Mouse (Mus musculus): ENCODE data around the gene Per3. TPM values are rescaled to one million over a fixed set of nuclear protein-coding genes. Genes with fewer than 3 reads are reported as not detected.

The Per3 gene
- polyA plus RNA-seq, 1 experiment from 2014 or later, result 5.6 TPM

GRCm38 (mm10) chr4:151006945-151007344, 37.5 kb downstream of the Per3 start:
- no peak for ATAC-seq (ENCODE audit: insufficient read depth, low FRiP score)
- Histone ChIP-seq H3K4me2 (ENCODE audit: low read depth, low read length) (no peak overlapping the region), H3K27ac (ENCODE audit: low read length) (no peak overlapping the region), H3K36me3 (ENCODE audit: control insufficient read depth, insufficient read depth, low read length) (peaks cover 3% of the 10 kb centered on the region; the same call in 1 of the 2 replicates), H3K4me1 (ENCODE audit: control insufficient read depth, insufficient read depth, low read length) (no peaks in the 10 kb centered on the region), H3K9me3 (replicated peaks; ENCODE audit: control insufficient read depth, low read length) (no peaks in the 10 kb centered on the region), H3K27me3 (ENCODE audit: control insufficient read depth, insufficient read depth, low read length) (no peaks in the 10 kb centered on the region), H3K9ac (ENCODE audit: low read length) (no peak overlapping the region), H3K4me3 (replicated peaks; ENCODE audit: low read length) (no peak overlapping the region)
- WGBS, result 55% methylated on average over 6 of the region's 6 CpGs

GRCm38 (mm10) chr4:151005656-151006318, 38.7 kb downstream of the Per3 start:
- Histone ChIP-seq H3K4me3 (replicated peaks; ENCODE audit: low read length) (no peak overlapping the region), H3K36me3 (ENCODE audit: control insufficient read depth, insufficient read depth, low read length) (peaks cover 3% of the 10 kb centered on the region; the same call in 1 of the 2 replicates), H3K4me2 (ENCODE audit: low read depth, low read length) (no peak overlapping the region), H3K27ac (ENCODE audit: low read length) (no peak overlapping the region), H3K4me1 (ENCODE audit: control insufficient read depth, insufficient read depth, low read length) (no peaks in the 10 kb centered on the region), H3K9ac (ENCODE audit: low read length) (no peak overlapping the region), H3K27me3 (ENCODE audit: control insufficient read depth, insufficient read depth, low read length) (no peaks in the 10 kb centered on the region), H3K9me3 (replicated peaks; ENCODE audit: control insufficient read depth, low read length) (no peaks in the 10 kb centered on the region)
- ATAC-seq (ENCODE audit: insufficient read depth, low FRiP score), result no peak
- 87% methylated on average over 13 of the region's 13 CpGs for WGBS

- Histone ChIP-seq H3K27me3 (ENCODE audit: control insufficient read depth, insufficient read depth, low read length) (no peaks in the 10 kb centered on the region), H3K4me1 (ENCODE audit: control insufficient read depth, insufficient read depth, low read length) (no peaks in the 10 kb centered on the region), H3K4me2 (ENCODE audit: low read depth, low read length) (0 out of 2 replicates have a peak overlapping the region, but pooled peaks have one; percentile 13), H3K9ac (ENCODE audit: low read length) (no peak overlapping the region), H3K27ac (ENCODE audit: low read length) (no peak overlapping the region), H3K9me3 (replicated peaks; ENCODE audit: control insufficient read depth, low read length) (no peaks in the 10 kb centered on the region), H3K4me3 (replicated peaks; ENCODE audit: low read length) (no peak overlapping the region), H3K36me3 (ENCODE audit: control insufficient read depth, insufficient read depth, low read length) (peaks cover 3% of the 10 kb centered on the region; the same call in 1 of the 2 replicates)
- WGBS, result 23% methylated on average over 13 of the region's 13 CpGs
- no peak for ATAC-seq (ENCODE audit: insufficient read depth, low FRiP score)
Measured at GRCm38 (mm10) chr4:151001397-151001796, 43.1 kb downstream of the Per3 start.

- 92% methylated on average over 9 of the region's 9 CpGs for WGBS
Measured at GRCm38 (mm10) chr4:150998626-150999025, 45.8 kb downstream of the Per3 start.

GRCm38 (mm10) chr4:150996797-150997196, 47.7 kb downstream of the Per3 start, which contains the start of gene Uts2:
TSS of gene Uts2 (plus strand) at chr4:150997097.
- WGBS, result 82% methylated on average over 7 of the region's 7 CpGs
- Histone ChIP-seq H3K27me3 (ENCODE audit: control insufficient read depth, insufficient read depth, low read length) (no peaks in the 10 kb centered on the region), H3K27ac (ENCODE audit: low read length) (no peak within 1 kb of the TSS), H3K36me3 (ENCODE audit: control insufficient read depth, insufficient read depth, low read length) (no peaks in the 10 kb centered on the region), H3K4me2 (ENCODE audit: low read depth, low read length) (no peak within 1 kb of the TSS), H3K4me3 (replicated peaks; ENCODE audit: low read length) (no peak within 1 kb of the TSS), H3K9ac (ENCODE audit: low read length) (no peak within 1 kb of the TSS), H3K4me1 (ENCODE audit: control insufficient read depth, insufficient read depth, low read length) (no peaks in the 10 kb centered on the region), H3K9me3 (replicated peaks; ENCODE audit: control insufficient read depth, low read length) (no peaks in the 10 kb centered on the region)
- ATAC-seq (ENCODE audit: insufficient read depth, low FRiP score), result no peak

More at GRCm38 (mm10) chr4:150998626-150999025, 45.8 kb downstream of the Per3 start:
- Histone ChIP-seq H3K9me3 (replicated peaks; ENCODE audit: control insufficient read depth, low read length) (no peaks in the 10 kb centered on the region), H3K9ac (ENCODE audit: low read length) (no peak overlapping the region), H3K27me3 (ENCODE audit: control insufficient read depth, insufficient read depth, low read length) (no peaks in the 10 kb centered on the region), H3K27ac (ENCODE audit: low read length) (no peak overlapping the region), H3K36me3 (ENCODE audit: control insufficient read depth, insufficient read depth, low read length) (no peaks in the 10 kb centered on the region), H3K4me1 (ENCODE audit: control insufficient read depth, insufficient read depth, low read length) (no peaks in the 10 kb centered on the region), H3K4me2 (ENCODE audit: low read depth, low read length) (no peak overlapping the region), H3K4me3 (replicated peaks; ENCODE audit: low read length) (no peak overlapping the region)
- no peak for ATAC-seq (ENCODE audit: insufficient read depth, low FRiP score)

GRCm38 (mm10) chr4:150990148-150990547, 54.3 kb downstream of the Per3 start:
- no peaks in the 10 kb centered on the region for H3K36me3 ChIP-seq (ENCODE audit: control insufficient read depth, insufficient read depth, low read length)
- WGBS, result 49% methylated on average over 6 of the region's 6 CpGs
- no peak overlapping the region for H3K27ac ChIP-seq (ENCODE audit: low read length)
- no peaks in the 10 kb centered on the region for H3K9me3 ChIP-seq (replicated peaks; ENCODE audit: control insufficient read depth, low read length)
- ATAC-seq (ENCODE audit: insufficient read depth, low FRiP score), result no peak
- H3K4me3 ChIP-seq (replicated peaks; ENCODE audit: low read length), result no peak overlapping the region
- no peak overlapping the region for H3K9ac ChIP-seq (ENCODE audit: low read length)
- H3K4me2 ChIP-seq (ENCODE audit: low read depth, low read length), result no peak overlapping the region
- no peaks in the 10 kb centered on the region for H3K27me3 ChIP-seq (ENCODE audit: control insufficient read depth, insufficient read depth, low read length)
- no peaks in the 10 kb centered on the region for H3K4me1 ChIP-seq (ENCODE audit: control insufficient read depth, insufficient read depth, low read length)

GRCm38 (mm10) chr4:150980153-150980552, 64.3 kb downstream of the Per3 start:
- 88% methylated on average over 5 of the region's 5 CpGs for WGBS
- Histone ChIP-seq H3K9ac (ENCODE audit: low read length) (no peak overlapping the region), H3K27me3 (ENCODE audit: control insufficient read depth, insufficient read depth, low read length) (no peaks in the 10 kb centered on the region), H3K4me3 (replicated peaks; ENCODE audit: low read length) (no peak overlapping the region), H3K36me3 (ENCODE audit: control insufficient read depth, insufficient read depth, low read length) (no peaks in the 10 kb centered on the region), H3K9me3 (replicated peaks; ENCODE audit: control insufficient read depth, low read length) (no peaks in the 10 kb centered on the region), H3K4me1 (ENCODE audit: control insufficient read depth, insufficient read depth, low read length) (no peaks in the 10 kb centered on the region), H3K27ac (ENCODE audit: low read length) (no peak overlapping the region), H3K4me2 (ENCODE audit: low read depth, low read length) (no peak overlapping the region)
- ATAC-seq (ENCODE audit: insufficient read depth, low FRiP score), result no peak

- Histone ChIP-seq H3K36me3 (ENCODE audit: control insufficient read depth, insufficient read depth, low read length) (no peaks in the 10 kb centered on the region), H3K27me3 (ENCODE audit: control insufficient read depth, insufficient read depth, low read length) (no peaks in the 10 kb centered on the region), H3K27ac (ENCODE audit: low read length) (no peak overlapping the region), H3K4me1 (ENCODE audit: control insufficient read depth, insufficient read depth, low read length) (no peaks in the 10 kb centered on the region), H3K9ac (ENCODE audit: low read length) (no peak overlapping the region), H3K9me3 (replicated peaks; ENCODE audit: control insufficient read depth, low read length) (no peaks in the 10 kb centered on the region), H3K4me3 (replicated peaks; ENCODE audit: low read length) (no peak overlapping the region), H3K4me2 (ENCODE audit: low read depth, low read length) (no peak overlapping the region)
- ATAC-seq (ENCODE audit: insufficient read depth, low FRiP score), result no peak
- WGBS, result 69% methylated on average over 9 of the region's 9 CpGs
Measured at GRCm38 (mm10) chr4:150979455-150979854, 65.0 kb downstream of the Per3 start.

- 83% methylated on average over 21 of the region's 21 CpGs for WGBS
- no peak overlapping the region for H3K4me2 ChIP-seq (ENCODE audit: low read depth, low read length)
- no peaks in the 10 kb centered on the region for H3K9me3 ChIP-seq (replicated peaks; ENCODE audit: control insufficient read depth, low read length)
Measured at GRCm38 (mm10) chr4:150978156-150978910, 66.1 kb downstream of the Per3 start.

More at GRCm38 (mm10) chr4:150978156-150978910, 66.1 kb downstream of the Per3 start:
- Histone ChIP-seq H3K9ac (ENCODE audit: low read length) (no peak overlapping the region), H3K4me1 (ENCODE audit: control insufficient read depth, insufficient read depth, low read length) (no peaks in the 10 kb centered on the region), H3K4me3 (replicated peaks; ENCODE audit: low read length) (no peak overlapping the region), H3K36me3 (ENCODE audit: control insufficient read depth, insufficient read depth, low read length) (no peaks in the 10 kb centered on the region), H3K27ac (ENCODE audit: low read length) (no peak overlapping the region), H3K27me3 (ENCODE audit: control insufficient read depth, insufficient read depth, low read length) (no peaks in the 10 kb centered on the region)
- no peak for ATAC-seq (ENCODE audit: insufficient read depth, low FRiP score)
